Mouse (Mus musculus): ENCODE data around the gene Map3k12. TPM values are rescaled to one million over a fixed set of nuclear protein-coding genes. Genes with fewer than 3 reads are reported as not detected.

The Map3k12 gene
- total RNA-seq, 2 experiments from 2014 or later, result 1.3 to 1.6 TPM

- intact Hi-C loops (cut with DNase I), result no loop called here
- DNase-seq, result no peak
- Histone ChIP-seq H3K4me3 (no peak overlapping the region), H3K27ac (no peak overlapping the region)
- TF ChIP-seq CTCF (IDR thresholded peaks at IDR 0.05), result no peak
Measured at GRCm38 (mm10) chr15:102498322-102498721, 18.5 kb downstream of the Map3k12 start.

- DNase-seq, result no peak
Measured at GRCm38 (mm10) chr15:102487664-102488063, 29.2 kb downstream of the Map3k12 start.

GRCm38 (mm10) chr15:102485853-102486252 lies 31.0 kb downstream of the Map3k12 start:
- H3K27ac ChIP-seq, result no peak overlapping the region
- TF ChIP-seq CTCF (IDR thresholded peaks at IDR 0.05), result no peak
- no peak overlapping the region for H3K4me3 ChIP-seq
- DNase-seq, result no peak
- intact Hi-C loops (cut with DNase I), result loop anchor here (2.0 kb wide), 1 partner anchor 15 kb away; no protein-coding TSS in a partner anchor

More at GRCm38 (mm10) chr15:102487664-102488063, 29.2 kb downstream of the Map3k12 start:
- Histone ChIP-seq H3K4me3 (no peak overlapping the region), H3K27ac (no peak overlapping the region)
- TF ChIP-seq CTCF (IDR thresholded peaks at IDR 0.05), result no peak
- intact Hi-C loops (cut with DNase I), result no loop called here

- no peak for TF ChIP-seq CTCF (IDR thresholded peaks at IDR 0.05)
- no peak for DNase-seq
- intact Hi-C loops (cut with DNase I), result no loop called here
- Histone ChIP-seq H3K27ac (no peak overlapping the region), H3K4me3 (no peak overlapping the region)
Measured at GRCm38 (mm10) chr15:102483136-102483535, 33.7 kb downstream of the Map3k12 start.

- H3K27ac ChIP-seq, result no peak overlapping the region
- no peak for TF ChIP-seq CTCF (IDR thresholded peaks at IDR 0.05)
- H3K4me3 ChIP-seq, result no peak overlapping the region; the same call in 1 of the 2 replicates
- no peak for DNase-seq
- intact Hi-C loops (cut with DNase I), result loop anchor here (5.0 kb wide), 1 partner anchor 43 kb away; the partner anchor contains the start of genes Map3k12 and Tarbp2
Measured at GRCm38 (mm10) chr15:102474520-102474919, 42.3 kb downstream of the Map3k12 start.

GRCm38 (mm10) chr15:102473246-102473645 lies 43.6 kb downstream of the Map3k12 start:
- no peak for DNase-seq
- no peak for TF ChIP-seq CTCF (IDR thresholded peaks at IDR 0.05)
- intact Hi-C loops (cut with DNase I), result loop anchor here (5.0 kb wide), 1 partner anchor 44 kb away; the partner anchor contains the start of genes Map3k12 and Tarbp2
- Histone ChIP-seq H3K27ac (peak overlapping the region; percentile 95), H3K4me3 (peak overlapping the region; percentile 97)

GRCm38 (mm10) chr15:102471727-102472126 lies 45.1 kb downstream of the Map3k12 start:
- DNase-seq, result no peak
- Histone ChIP-seq H3K4me3 (peak overlapping the region; percentile 97), H3K27ac (peak overlapping the region; percentile 95)
- TF ChIP-seq CTCF (IDR thresholded peaks at IDR 0.05), result no peak
- intact Hi-C loops (cut with DNase I), result loop anchor here (5.0 kb wide), 1 partner anchor 46 kb away; the partner anchor contains the start of genes Map3k12 and Tarbp2

- Histone ChIP-seq H3K4me3 (peak overlapping the region; percentile 97), H3K27ac (peak overlapping the region; percentile 95)
- no peak for DNase-seq
- TF ChIP-seq CTCF (IDR thresholded peaks at IDR 0.05), result no peak
- intact Hi-C loops (cut with DNase I), result loop anchor here (5.0 kb wide), 1 partner anchor 46 kb away; the partner anchor contains the start of genes Map3k12 and Tarbp2
Measured at GRCm38 (mm10) chr15:102471295-102471645, 45.6 kb downstream of the Map3k12 start.

- intact Hi-C loops (cut with DNase I), result loop anchor here (5.0 kb wide), 1 partner anchor 47 kb away; the partner anchor contains the start of genes Map3k12 and Tarbp2
- H3K27ac ChIP-seq, result peak overlapping the region; percentile 95
- peak overlapping the region; percentile 97 for H3K4me3 ChIP-seq
- peak; percentile 37 for TF ChIP-seq CTCF (IDR thresholded peaks at IDR 0.05)
- DNase-seq, result peak; percentile 93
Measured at GRCm38 (mm10) chr15:102470605-102471294, 46.1 kb downstream of the Map3k12 start.

GRCm38 (mm10) chr15:102470183-102470604 lies 46.7 kb downstream of the Map3k12 start, which contains the start of gene Pcbp2:
Gene Pcbp2, plus strand, starts transcription at chr15:102470539.
- peak within 1 kb of the TSS; percentile 97 for H3K4me3 ChIP-seq
- intact Hi-C loops (cut with DNase I), result loop anchor here (5.0 kb wide), 1 partner anchor 47 kb away; the partner anchor contains the start of genes Map3k12 and Tarbp2
- peak within 1 kb of the TSS; percentile 95 for H3K27ac ChIP-seq
- TF ChIP-seq CTCF (IDR thresholded peaks at IDR 0.05), result peak; percentile 95; the same call in 1 of the 2 replicates
- peak; percentile 98 for DNase-seq

GRCm38 (mm10) chr15:102468675-102469370 lies 48.0 kb downstream of the Map3k12 start:
- no peak for DNase-seq
- no peak for TF ChIP-seq CTCF (IDR thresholded peaks at IDR 0.05)
- intact Hi-C loops (cut with DNase I), result no loop called here
- H3K27ac ChIP-seq, result no peak overlapping the region
- H3K4me3 ChIP-seq, result no peak overlapping the region

GRCm38 (mm10) chr15:102463666-102464065 lies 53.2 kb downstream of the Map3k12 start:
- DNase-seq, result no peak
- intact Hi-C loops (cut with DNase I), result loop anchor here (2.0 kb wide), 1 partner anchor 61 kb away; the partner anchor contains the start of gene Npff
- Histone ChIP-seq H3K27ac (no peak overlapping the region), H3K4me3 (no peak overlapping the region)
- TF ChIP-seq CTCF (IDR thresholded peaks at IDR 0.05), result peak; percentile 52
